9 mouse cellular contexts compared by ENCODE assay signal in the genomic region with DNA sequence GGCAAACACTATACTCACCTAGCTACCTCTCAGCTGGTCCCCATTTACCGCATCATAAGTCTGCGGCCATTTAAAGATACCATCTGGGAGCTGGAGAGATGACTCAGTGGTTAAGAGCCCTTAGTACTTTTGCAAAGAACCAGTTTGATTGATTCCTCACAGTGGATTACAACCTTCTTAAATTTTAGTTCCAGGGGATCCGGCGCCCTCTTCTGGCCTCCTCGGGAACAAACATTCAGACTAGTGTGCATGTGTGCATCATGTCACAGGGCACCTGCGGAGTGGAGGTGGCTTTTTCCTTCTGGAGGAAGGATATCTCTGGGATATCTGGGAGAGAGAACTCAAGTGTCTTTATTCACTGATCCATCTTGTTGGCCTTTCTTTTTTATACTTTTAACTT. TPM values are rescaled to one million over a fixed set of nuclear protein-coding genes. Genes with fewer than 3 reads are reported as not detected.
DNase-seq lines count a peak whose midpoint lies in the region; ATAC-seq lines count a peak whose summit lies in the region.
"Had no signal": no experiment of that assay in that cellular context is flagged by ENCODE, and none has a peak within 500 bp of the region (broad histone marks: within the 10 kb centered on the region; RNA-seq: fewer than 3 reads in every experiment).

No protein-coding gene starts in this region.

- no peaks in the 10 kb centered on the region for H3K9me3 ChIP-seq in kidney, embryonic 14.5 days (ENCODE audit: control insufficient read depth, low read length)

- H3K27ac ChIP-seq in kidney, embryonic 14.5 days (ENCODE audit: low read depth, low read length): no peak overlapping the region

- no peaks in the 10 kb centered on the region for H3K27me3 ChIP-seq in kidney, embryonic 14.5 days (ENCODE audit: control insufficient read depth, insufficient read depth, low read length)

- H3K4me1 ChIP-seq in kidney, embryonic 14.5 days (ENCODE audit: control insufficient read depth, insufficient read depth, low read length): peaks cover 17% of the 10 kb centered on the region

- no peak overlapping the region for H3K9ac ChIP-seq in kidney, embryonic 14.5 days (ENCODE audit: low read depth, low read length)

- no peaks in the 10 kb centered on the region for H3K36me3 ChIP-seq in kidney, embryonic 14.5 days (ENCODE audit: control insufficient read depth, insufficient read depth, low read length)

- 30% methylated on average over 6 of the region's 6 CpGs for WGBS in kidney, embryonic 14.5 days

- peak; percentile 85 for DNase-seq in kidney, adult 18-20 months
- DNase-seq in Muller cell, postnatal 12 days (ENCODE audit: inconsistent ontology term): peak; percentile 57
- DNase-seq in cerebellum, adult 8-10 months: peak; percentile 62
- peak; percentile 47 to 61 for DNase-seq in gastrocnemius, postnatal 36 days
- DNase-seq in left cerebral cortex, postnatal 36 days (ENCODE audit: low spot score in 2 of 2): peak; percentile 50 to 67
- peak; percentile 66 for DNase-seq in right cerebral cortex, adult 18-20 months

- no peak overlapping the region for H3K4me2 ChIP-seq in kidney, embryonic 14.5 days (replicated peaks; ENCODE audit: low read depth, low read length)

- no peak for ATAC-seq in kidney, embryonic 14.5 days (ENCODE audit: low FRiP score, low TSS enrichment)
- ATAC-seq in activated CD4-positive, CD25-positive, alpha-beta regulatory T cell, adult 4 months: no peak

- H3K4me3 ChIP-seq in kidney, embryonic 14.5 days (ENCODE audit: low read length): no peak overlapping the region
- H3K4me3 ChIP-seq: myocyte had no signal

- intact Hi-C loops in gastrocnemius, postnatal 36 days (cut with DNase I): no loop called here
- intact Hi-C loops in left cerebral cortex, postnatal 36 days (cut with DNase I): loop anchor here (10.0 kb wide), 1 partner anchor 229 kb away; no protein-coding TSS in a partner anchor

RNA-seq across cellular contexts. Expression of gene Letmd1, which starts 5.1 kb away (rescaled TPM):
- polyA plus RNA-seq in kidney, embryonic 14.5 days (2014; fragmentation: Nextera tagmentation; extraction: Ambion mirVana): 19.2 and 25.4 TPM in 2 replicates
- total RNA-seq in gastrocnemius, postnatal 36 days (2021): 1 to 10 TPM; 8.0 to 9.3 TPM
- 10 to 100 TPM; 60.7 to 60.8 TPM for total RNA-seq in left cerebral cortex, postnatal 36 days (2021)
- polyA plus RNA-seq in activated CD4-positive, CD25-positive, alpha-beta regulatory T cell, adult 4 months (2017; shearing (Covaris generic)): 10 to 100 TPM; 31.4 to 33.0 TPM

RNA-seq across cellular contexts. Expression of gene Csrnp2, which starts 31.6 kb away (rescaled TPM):
- polyA plus RNA-seq in kidney, embryonic 14.5 days (2014; fragmentation: Nextera tagmentation; extraction: Ambion mirVana): 14.5 and 18.6 TPM in 2 replicates
- 1 to 10 TPM; 2.3 to 2.5 TPM for total RNA-seq in gastrocnemius, postnatal 36 days (2021)
- total RNA-seq in left cerebral cortex, postnatal 36 days (2021): 10 to 100 TPM; 33.8 to 38.0 TPM
- 1 to 10 TPM; 1.2 to 1.8 TPM for polyA plus RNA-seq in activated CD4-positive, CD25-positive, alpha-beta regulatory T cell, adult 4 months (2017; shearing (Covaris generic))

RNA-seq across cellular contexts. Expression of gene Slc11a2, which starts 38.8 kb away (rescaled TPM):
- polyA plus RNA-seq in kidney, embryonic 14.5 days (2014; fragmentation: Nextera tagmentation; extraction: Ambion mirVana): 16.4 and 22.6 TPM in 2 replicates
- total RNA-seq in gastrocnemius, postnatal 36 days (2021): 10 to 100 TPM; 37.5 to 48.9 TPM
- total RNA-seq in left cerebral cortex, postnatal 36 days (2021): 10 to 100 TPM; 57.9 to 60.6 TPM
- 10 to 100 TPM; 22.8 TPM for polyA plus RNA-seq in activated CD4-positive, CD25-positive, alpha-beta regulatory T cell, adult 4 months (2017; shearing (Covaris generic))

RNA-seq across cellular contexts. Expression of gene Gm5475, which starts 41.8 kb away (rescaled TPM):
- polyA plus RNA-seq in kidney, embryonic 14.5 days (2014; fragmentation: Nextera tagmentation; extraction: Ambion mirVana): 0.14 TPM in 1 of 2 replicates, not detected in the other
- total RNA-seq in gastrocnemius, postnatal 36 days (2021): not detected
- not detected for total RNA-seq in left cerebral cortex, postnatal 36 days (2021)
- polyA plus RNA-seq in activated CD4-positive, CD25-positive, alpha-beta regulatory T cell, adult 4 months (2017; shearing (Covaris generic)): under 1 TPM in 1 of 2 experiments, not detected in 1; 0.33 TPM

Comparison
In these comparisons a context has a peak if more than half of its experiments do, and no peak if none do; other contexts are left out.
1. RNA of gene Letmd1, which starts 5.1 kb away (total RNA-seq): 60.7 to 60.8 TPM in left cerebral cortex, postnatal 36 days; 8.0 to 9.3 TPM in gastrocnemius, postnatal 36 days; every median in the first group is over 4 times any median in the second.
2. RNA of gene Csrnp2, which starts 31.6 kb away (total RNA-seq): 33.8 to 38.0 TPM in left cerebral cortex, postnatal 36 days; 2.3 to 2.5 TPM in gastrocnemius, postnatal 36 days; every median in the first group is over 4 times any median in the second.
3. Peak in every context shown above with its lines, with median percentiles within 50 percentile points of each other: DNase-seq.